Mouse (Mus musculus): ENCODE results near the gene Hist1h2ad.

- TF ChIP-seq POLR2A (IDR thresholded peaks at IDR 0.05; ENCODE audit: insufficient read length, low read depth) = no peak
- TF ChIP-seq MAX (IDR thresholded peaks at IDR 0.05; ENCODE audit: low read depth) = no peak
- TF ChIP-seq MYOG (IDR thresholded peaks at IDR 0.05; ENCODE audit: control insufficient read depth in 1 of 3, insufficient read depth in 1 of 3, insufficient read length in 2 of 3, low read depth in 2 of 3) = no peak
Measured at GRCm38 (mm10) chr13:23572218-23573033, 1.8 kb upstream of the Hist1h2ad start.

Data from myocyte (in vitro differentiated cells).